Mouse (Mus musculus): ENCODE data around the gene Cpsf4l. TPM values are rescaled to one million over a fixed set of nuclear protein-coding genes. Genes with fewer than 3 reads are reported as not detected.

The Cpsf4l gene
- total RNA-seq, 1 experiment: 19.6 TPM

- no peaks in the 10 kb centered on the region for H3K9me3 ChIP-seq (ENCODE audit: control insufficient read depth, insufficient read depth, low read depth, low read length)
- peaks cover 5 to 11% of the 10 kb centered on the region in 2 experiments; a peak in 2 of 4 replicates for H3K4me1 ChIP-seq (ENCODE audit: control insufficient read depth in 2 of 2, insufficient read depth in 2 of 2, low read length in 2 of 2, poor library complexity in 1 of 2)
- no peak overlapping the region for H3K9ac ChIP-seq (ENCODE audit: insufficient read depth, low read depth, low read length, poor library complexity, severe bottlenecking)
- TF ChIP-seq ZNF384 (IDR thresholded peaks at IDR 0.05; ENCODE audit: low read depth, low read length): no peak
- no peak for TF ChIP-seq MAFK (IDR thresholded peaks at IDR 0.05; ENCODE audit: insufficient read depth, low read depth, low read length)
- no peak for TF ChIP-seq HCFC1 (IDR thresholded peaks at IDR 0.05; ENCODE audit: borderline replicate concordance, insufficient read depth, low read length)
- TF ChIP-seq CHD2 (IDR thresholded peaks at IDR 0.05; ENCODE audit: low read depth, low read length): no peak
- no peak for TF ChIP-seq ZC3H11A (IDR thresholded peaks at IDR 0.05; ENCODE audit: borderline replicate concordance, low read depth, low read length)
- in situ Hi-C loops (cut with MboI; ENCODE audit: low sequenced_read_pairs in 2 of 2, unreplicated experiment in 2 of 2): no loop called here
- no peak overlapping the region for H3K27ac ChIP-seq (ENCODE audit: insufficient read depth, low read depth, low read length, poor library complexity, severe bottlenecking)
- H3K4me3 ChIP-seq (ENCODE audit: insufficient read depth in 1 of 2, low read depth in 1 of 2, low read length in 2 of 2, poor library complexity in 1 of 2, severe bottlenecking in 1 of 2): no peak overlapping the region
- DNase-seq (ENCODE audit: low read depth, low spot score): no peak
- peaks cover 35% of the 10 kb centered on the region for H3K36me3 ChIP-seq (ENCODE audit: control insufficient read depth, insufficient read depth, low read length, poor library complexity, severe bottlenecking)
These were observed 57.3 kb downstream of the Cpsf4l start for GRCm38 (mm10) chr11:113652516-113652915.

GRCm38 (mm10) chr11:113651907-113652273 lies 57.9 kb downstream of the Cpsf4l start:
- in situ Hi-C loops (cut with MboI; ENCODE audit: low sequenced_read_pairs in 2 of 2, unreplicated experiment in 2 of 2): no loop called here
- 0 out of 4 replicates have a peak overlapping the region, but pooled peaks of 1 of the 2 experiments have one; percentile 8 for H3K4me3 ChIP-seq (ENCODE audit: insufficient read depth in 1 of 2, low read depth in 1 of 2, low read length in 2 of 2, poor library complexity in 1 of 2, severe bottlenecking in 1 of 2)
- H3K36me3 ChIP-seq (ENCODE audit: control insufficient read depth, insufficient read depth, low read length, poor library complexity, severe bottlenecking): peaks cover 28% of the 10 kb centered on the region
- peaks cover 5 to 11% of the 10 kb centered on the region in 2 experiments; a peak in 2 of 4 replicates for H3K4me1 ChIP-seq (ENCODE audit: control insufficient read depth in 2 of 2, insufficient read depth in 2 of 2, low read length in 2 of 2, poor library complexity in 1 of 2)
- no peak for TF ChIP-seq HCFC1 (IDR thresholded peaks at IDR 0.05; ENCODE audit: borderline replicate concordance, insufficient read depth, low read length)
- no peak for TF ChIP-seq MAFK (IDR thresholded peaks at IDR 0.05; ENCODE audit: insufficient read depth, low read depth, low read length)
- TF ChIP-seq CHD2 (IDR thresholded peaks at IDR 0.05; ENCODE audit: low read depth, low read length): no peak
- TF ChIP-seq ZNF384 (IDR thresholded peaks at IDR 0.05; ENCODE audit: low read depth, low read length): no peak
- no peak for TF ChIP-seq ZC3H11A (IDR thresholded peaks at IDR 0.05; ENCODE audit: borderline replicate concordance, low read depth, low read length)
- DNase-seq (ENCODE audit: low read depth, low spot score): peak; percentile 55
- no peak overlapping the region for H3K9ac ChIP-seq (ENCODE audit: insufficient read depth, low read depth, low read length, poor library complexity, severe bottlenecking)
- H3K9me3 ChIP-seq (ENCODE audit: control insufficient read depth, insufficient read depth, low read depth, low read length): no peaks in the 10 kb centered on the region
- no peak overlapping the region for H3K27ac ChIP-seq (ENCODE audit: insufficient read depth, low read depth, low read length, poor library complexity, severe bottlenecking)

- peaks cover 5 to 11% of the 10 kb centered on the region in 2 experiments; a peak in 2 of 4 replicates for H3K4me1 ChIP-seq (ENCODE audit: control insufficient read depth in 2 of 2, insufficient read depth in 2 of 2, low read length in 2 of 2, poor library complexity in 1 of 2)
- DNase-seq (ENCODE audit: low read depth, low spot score): no peak
- H3K9me3 ChIP-seq (ENCODE audit: control insufficient read depth, insufficient read depth, low read depth, low read length): no peaks in the 10 kb centered on the region
- 0 out of 4 replicates have a peak overlapping the region, but pooled peaks of 1 of the 2 experiments have one; percentile 8 for H3K4me3 ChIP-seq (ENCODE audit: insufficient read depth in 1 of 2, low read depth in 1 of 2, low read length in 2 of 2, poor library complexity in 1 of 2, severe bottlenecking in 1 of 2)
- TF ChIP-seq ZNF384 (IDR thresholded peaks at IDR 0.05; ENCODE audit: low read depth, low read length) (no peak), MAFK (IDR thresholded peaks at IDR 0.05; ENCODE audit: insufficient read depth, low read depth, low read length) (no peak), ZC3H11A (IDR thresholded peaks at IDR 0.05; ENCODE audit: borderline replicate concordance, low read depth, low read length) (no peak), HCFC1 (IDR thresholded peaks at IDR 0.05; ENCODE audit: borderline replicate concordance, insufficient read depth, low read length) (no peak), CHD2 (IDR thresholded peaks at IDR 0.05; ENCODE audit: low read depth, low read length) (no peak)
- in situ Hi-C loops (cut with MboI; ENCODE audit: low sequenced_read_pairs in 2 of 2, unreplicated experiment in 2 of 2): no loop called here
- H3K9ac ChIP-seq (ENCODE audit: insufficient read depth, low read depth, low read length, poor library complexity, severe bottlenecking): no peak overlapping the region
- peaks cover 23% of the 10 kb centered on the region for H3K36me3 ChIP-seq (ENCODE audit: control insufficient read depth, insufficient read depth, low read length, poor library complexity, severe bottlenecking)
- no peak overlapping the region for H3K27ac ChIP-seq (ENCODE audit: insufficient read depth, low read depth, low read length, poor library complexity, severe bottlenecking)
These were observed 58.5 kb downstream of the Cpsf4l start for GRCm38 (mm10) chr11:113651206-113651906.

DNA sequence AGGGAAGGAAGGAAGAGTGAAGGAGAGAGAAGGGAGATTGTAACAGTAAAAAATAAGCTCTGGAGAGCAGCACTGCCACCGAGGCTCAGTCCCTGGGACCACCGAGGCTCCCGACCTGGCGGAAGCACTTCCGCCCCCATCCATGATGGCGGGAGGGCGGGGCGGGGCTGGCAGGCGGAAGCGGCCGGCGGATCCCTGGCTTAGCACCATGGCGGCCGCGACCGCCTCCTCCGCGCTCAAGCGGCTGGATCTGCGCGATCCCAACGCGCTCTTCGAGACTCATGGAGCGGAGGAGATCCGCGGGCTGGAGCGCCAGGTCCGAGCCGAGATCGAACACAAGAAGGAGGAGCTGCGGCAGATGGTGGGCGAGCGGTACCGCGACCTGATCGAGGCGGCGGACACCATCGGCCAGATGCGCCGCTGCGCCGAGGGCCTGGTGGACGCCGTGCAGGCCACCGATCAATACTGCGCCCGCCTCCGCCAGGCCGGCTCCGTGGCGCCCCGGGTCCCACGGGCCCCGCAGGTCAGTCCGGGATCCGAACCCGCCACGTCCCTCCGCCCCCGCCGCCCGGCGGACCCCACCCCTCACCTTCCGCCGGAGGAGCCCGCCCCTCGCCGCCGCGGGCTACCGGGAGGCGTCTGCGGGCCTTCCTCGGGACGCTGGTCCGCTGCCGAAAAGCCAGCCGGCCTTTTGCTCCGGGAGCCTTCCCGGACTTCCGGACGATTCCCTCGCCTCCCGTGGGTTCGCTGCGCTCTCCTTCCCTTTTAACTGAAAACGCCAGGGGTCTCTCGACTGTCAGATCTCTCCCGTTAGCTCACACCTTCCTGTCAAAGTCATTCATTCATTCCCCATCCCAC lies 60.2 kb downstream of the Cpsf4l start, which contains the start of gene Slc39a11:
Gene Slc39a11, minus strand, starts transcription at position 727 of the 858 bp plus-strand sequence.
- in situ Hi-C loops (cut with MboI; ENCODE audit: low sequenced_read_pairs in 2 of 2, unreplicated experiment in 2 of 2): loop anchor here (5.0 to 25.0 kb wide), 2 partner anchors 163 to 462 kb away; no protein-coding TSS in a partner anchor
- peak; percentile 74; the same call in 1 of the 2 replicates for TF ChIP-seq HCFC1 (IDR thresholded peaks at IDR 0.05; ENCODE audit: borderline replicate concordance, insufficient read depth, low read length)
- TF ChIP-seq ZC3H11A (IDR thresholded peaks at IDR 0.05; ENCODE audit: borderline replicate concordance, low read depth, low read length): no peak
- H3K4me1 ChIP-seq (ENCODE audit: control insufficient read depth in 2 of 2, insufficient read depth in 2 of 2, low read length in 2 of 2, poor library complexity in 1 of 2): peaks cover 5 to 11% of the 10 kb centered on the region in 2 experiments; a peak in 2 of 4 replicates

More for the DNA sequence above, 60.2 kb downstream of the Cpsf4l start, which contains the start of gene Slc39a11:
- no peaks in the 10 kb centered on the region for H3K9me3 ChIP-seq (ENCODE audit: control insufficient read depth, insufficient read depth, low read depth, low read length)
- peak; percentile 45 for DNase-seq (ENCODE audit: low read depth, low spot score)
- peak within 1 kb of the TSS; percentile 96 for H3K9ac ChIP-seq (ENCODE audit: insufficient read depth, low read depth, low read length, poor library complexity, severe bottlenecking)
- peak within 1 kb of the TSS; percentile 80 to 100 for H3K4me3 ChIP-seq (ENCODE audit: insufficient read depth in 1 of 2, low read depth in 1 of 2, low read length in 2 of 2, poor library complexity in 1 of 2, severe bottlenecking in 1 of 2)
- peaks cover 11% of the 10 kb centered on the region for H3K36me3 ChIP-seq (ENCODE audit: control insufficient read depth, insufficient read depth, low read length, poor library complexity, severe bottlenecking)
- no peak within 1 kb of the TSS; the same call in 1 of the 2 replicates for H3K27ac ChIP-seq (ENCODE audit: insufficient read depth, low read depth, low read length, poor library complexity, severe bottlenecking)
